Mouse (Mus musculus) heart, adult 11 months (tissue): ENCODE measurements around the gene Spns3.

Source experiments
- DNase-seq: peaks from one replicate; pipeline ENCODE4 v3.0.0; 2022

Gene Spns3

DNA sequence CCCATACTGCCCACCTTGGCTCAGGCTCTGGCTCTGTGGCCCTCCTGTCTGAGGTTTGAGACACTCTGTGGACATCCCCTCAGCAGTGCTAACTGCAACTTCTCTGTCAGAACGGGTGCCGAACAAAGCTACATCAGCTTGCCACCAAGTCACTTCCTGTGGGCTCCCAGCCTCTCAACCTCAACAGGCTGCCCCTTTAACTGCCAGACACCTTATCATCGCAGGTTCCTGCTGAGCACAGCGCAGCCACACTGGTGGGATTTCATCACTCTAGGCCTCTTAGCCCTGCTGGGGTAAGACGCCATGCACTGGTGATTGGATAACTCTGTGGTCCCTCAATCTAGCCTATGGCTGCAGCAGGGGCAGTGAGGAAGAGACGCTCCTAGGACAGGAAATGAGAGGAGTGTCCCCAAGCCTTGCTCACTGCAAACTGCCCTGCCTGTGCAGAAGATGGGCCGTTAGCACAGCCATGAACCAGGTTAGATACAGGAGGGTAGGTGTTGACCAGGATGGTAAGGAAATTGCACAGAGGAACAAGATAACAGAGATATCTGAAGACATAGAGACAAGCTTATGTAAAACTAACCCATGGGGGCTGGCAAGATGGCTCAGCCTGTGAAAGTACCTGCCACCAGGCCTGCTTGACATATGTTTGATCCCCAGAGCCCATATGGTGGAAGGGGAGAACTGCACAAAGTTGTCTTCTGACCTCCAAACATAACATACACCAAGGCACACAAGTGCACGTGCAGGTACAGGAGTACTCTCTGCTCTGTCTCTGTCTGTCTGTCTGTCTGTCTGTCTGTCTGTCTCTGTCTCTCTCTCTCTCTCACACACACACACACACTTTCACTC, at the start of gene Spns3:
TSS of gene Spns3 (minus strand) at position 373 of the 855 bp plus-strand sequence.
- peak; percentile 60 for DNase-seq

DNA sequence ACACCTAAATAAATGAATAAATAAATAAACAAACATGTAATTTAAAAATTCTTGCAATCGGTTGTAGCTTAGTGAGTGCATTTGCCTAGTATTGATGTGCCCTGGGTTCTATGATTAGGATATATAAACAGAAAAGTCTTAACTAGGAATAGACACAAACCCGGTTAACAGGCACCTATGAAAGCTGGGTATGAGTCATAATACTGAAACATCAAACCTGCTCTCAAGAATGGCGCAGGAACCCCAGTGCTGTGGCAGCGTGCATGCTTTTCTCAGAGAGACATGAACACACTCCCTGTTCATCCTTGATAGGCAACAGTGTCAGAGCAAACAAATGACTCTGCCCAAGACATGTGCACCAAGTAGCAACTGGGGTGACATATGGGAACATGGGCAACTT, 47.5 kb upstream of the Spns3 start:
- DNase-seq = no peak

DNA sequence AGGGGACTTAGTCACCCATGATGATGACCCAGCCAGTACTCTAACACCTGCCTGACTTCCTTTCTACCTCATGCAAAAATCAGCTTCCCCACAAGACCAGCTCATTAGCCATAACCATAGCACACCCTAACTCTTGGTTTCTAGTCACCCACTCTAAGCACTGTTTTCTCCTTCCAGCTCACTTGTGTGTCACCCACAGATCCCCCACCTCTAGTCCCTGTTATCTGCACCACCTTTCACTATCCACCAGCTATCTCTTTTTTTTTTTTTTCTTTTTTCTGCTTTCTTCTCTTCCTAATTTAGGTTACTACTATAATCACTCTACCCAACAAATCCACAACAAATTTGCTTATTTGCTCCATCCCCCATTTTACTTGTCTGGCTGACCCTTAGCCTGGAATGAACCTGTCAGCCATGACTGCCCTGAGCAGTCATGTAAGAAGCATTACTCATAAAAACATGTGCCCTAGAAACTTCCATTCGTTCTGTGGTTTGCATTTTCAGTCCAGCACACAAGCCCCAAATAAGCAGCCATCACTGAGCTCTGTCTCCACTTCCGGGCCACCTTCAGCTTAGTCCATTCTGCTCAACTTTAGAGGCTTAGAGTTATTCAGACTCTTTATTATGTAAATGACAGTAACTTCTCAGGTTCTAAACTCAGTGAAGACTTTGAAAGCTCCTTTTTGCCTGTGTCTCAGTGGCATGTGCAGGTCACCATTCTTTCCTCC, 44.9 kb upstream of the Spns3 start:
- DNase-seq = peak; percentile 65

DNA sequence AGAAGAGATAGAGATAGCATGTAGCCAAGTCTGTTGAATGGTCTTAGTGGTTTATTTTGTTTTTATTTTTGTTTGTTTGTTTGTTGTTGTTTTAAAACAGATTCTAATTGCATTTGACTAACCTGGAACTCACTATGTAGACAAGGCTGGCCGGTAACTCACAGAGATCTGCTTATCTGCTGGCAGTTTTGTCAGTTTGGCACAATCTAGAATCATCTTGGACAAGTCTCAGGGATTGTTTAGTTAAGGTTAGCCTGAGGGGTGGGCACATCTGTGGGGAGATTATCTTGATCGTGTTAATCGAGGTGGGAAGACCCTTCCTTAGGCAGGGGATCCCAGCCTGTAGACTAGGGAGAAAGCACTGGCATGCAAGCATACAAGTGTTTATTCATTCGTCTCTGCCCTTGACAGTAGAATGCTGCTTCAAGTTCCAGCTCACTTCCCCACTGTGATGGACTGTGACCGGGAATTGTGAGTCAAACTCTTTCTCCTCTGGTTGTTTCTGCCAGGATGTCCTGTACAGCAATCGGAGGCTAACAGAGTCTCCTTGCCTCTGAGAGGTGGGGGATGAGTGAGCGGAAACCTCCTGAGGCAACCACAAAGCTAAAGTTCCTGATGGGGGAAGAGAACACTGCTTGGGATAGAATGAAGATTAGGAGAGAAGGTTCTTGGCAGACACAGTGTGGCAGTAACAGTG, 37.4 kb upstream of the Spns3 start:
- peak; percentile 28 for DNase-seq

DNA sequence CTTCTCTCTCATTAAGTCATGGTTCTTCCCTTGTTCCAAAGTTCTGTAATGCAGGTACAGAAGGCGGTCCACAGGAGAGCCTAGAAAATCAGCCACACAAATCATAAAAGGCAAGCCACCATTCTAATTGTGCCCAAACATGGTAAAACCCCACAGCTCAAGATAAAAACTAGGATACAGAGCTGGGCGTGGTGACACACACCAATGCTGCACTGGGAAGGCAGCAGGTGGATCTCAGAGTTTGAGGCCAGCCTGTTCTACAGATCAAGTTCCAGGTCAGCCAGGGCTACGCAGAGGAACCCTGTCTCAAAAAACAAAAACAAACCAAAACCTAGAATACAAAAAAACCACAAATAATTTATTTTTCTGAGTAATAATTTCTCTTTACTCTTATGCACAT, 36.3 kb upstream of the Spns3 start:
- DNase-seq = no peak

DNA sequence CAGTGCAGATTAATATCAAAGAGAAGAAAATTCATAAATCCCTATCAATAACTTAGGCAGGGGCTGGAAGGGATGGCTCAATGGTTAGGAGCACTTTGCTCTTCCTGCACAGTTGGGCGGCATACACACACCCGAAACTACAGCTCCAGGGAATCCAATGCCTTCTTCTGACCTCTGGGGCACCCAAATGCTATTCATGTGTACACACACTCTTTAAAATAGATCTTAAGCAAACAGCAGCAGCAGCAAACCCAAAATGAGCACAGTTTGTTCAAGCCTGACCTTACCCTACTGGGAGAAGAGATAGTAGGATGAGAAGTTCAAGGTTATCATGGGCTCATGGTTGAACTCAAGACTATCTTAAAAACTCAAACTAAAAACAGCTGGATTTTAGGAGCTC, 32.8 kb upstream of the Spns3 start:
- no peak for DNase-seq

DNA sequence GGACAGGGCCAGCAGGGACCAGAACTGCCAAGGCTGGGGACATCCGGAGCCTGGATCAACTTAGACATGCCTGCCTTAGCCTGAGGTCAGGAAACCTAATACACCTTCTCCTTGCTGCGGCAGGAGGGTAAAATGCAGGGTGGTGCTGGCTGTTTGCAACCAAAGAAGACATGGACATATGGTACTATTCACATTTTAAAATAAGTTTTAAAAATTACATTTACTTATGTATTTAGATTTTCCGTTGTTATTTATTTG, 32.1 kb upstream of the Spns3 start:
- DNase-seq = no peak

DNA sequence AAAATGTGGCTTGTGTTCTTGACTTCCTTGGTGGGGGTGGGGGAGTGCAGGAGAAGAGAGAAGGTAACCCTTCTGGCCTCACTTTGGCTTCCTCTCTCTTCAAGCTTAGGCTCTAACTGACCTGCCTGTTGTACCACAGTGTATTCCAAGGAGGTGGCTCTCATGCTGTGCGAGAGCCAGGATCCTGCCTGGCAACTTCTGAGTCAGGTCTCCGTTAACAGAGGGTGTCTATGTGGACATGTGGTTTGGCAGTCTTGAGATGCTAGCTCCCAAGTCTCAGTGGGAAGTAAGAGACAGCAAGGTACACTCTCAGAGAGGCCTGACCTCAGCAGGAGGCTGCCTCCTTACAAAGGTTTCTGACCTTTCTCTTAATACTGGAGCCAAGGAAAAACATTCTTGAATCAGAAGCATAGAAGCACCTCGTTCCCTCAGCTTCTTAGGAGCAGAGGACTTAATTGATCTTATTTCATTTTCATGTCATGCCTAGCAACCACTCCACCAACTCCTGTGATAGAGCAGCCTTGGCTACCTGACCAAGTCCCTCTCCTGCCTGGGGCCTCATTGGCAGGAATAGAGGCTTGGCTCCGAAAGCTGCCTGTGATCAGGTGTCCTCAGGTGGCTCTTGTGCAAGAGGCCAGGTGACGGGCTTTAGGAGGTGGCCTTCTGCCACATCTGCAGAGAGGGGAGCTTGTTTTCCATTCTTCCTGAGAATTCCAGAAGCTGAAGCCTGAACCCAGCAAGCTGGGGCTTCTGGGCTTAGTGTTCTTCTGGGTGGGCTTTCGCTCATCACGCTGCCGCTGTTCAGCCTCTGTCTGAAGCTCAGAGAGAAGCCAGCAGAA, 31.5 kb upstream of the Spns3 start:
- no peak for DNase-seq

DNA sequence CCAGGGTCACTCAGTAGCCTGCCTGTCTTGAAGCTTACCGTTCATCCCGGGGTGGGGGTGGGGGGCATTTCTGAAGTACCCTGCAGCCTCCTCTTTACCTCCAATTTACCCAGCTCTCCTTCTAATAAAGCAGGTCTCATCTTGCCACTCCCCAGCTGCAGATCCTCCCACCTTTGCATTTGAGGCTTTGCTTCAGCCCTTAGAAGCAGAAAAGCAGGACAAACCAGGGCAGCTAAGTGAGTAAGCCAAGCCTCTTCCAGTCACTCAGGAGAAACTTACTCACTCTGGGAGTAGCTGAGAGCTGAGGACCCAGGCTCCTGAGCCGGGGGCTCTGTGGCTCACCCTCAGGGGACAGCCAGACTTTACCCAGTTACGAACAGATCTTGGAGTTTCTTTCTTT, 28.2 kb upstream of the Spns3 start:
- no peak for DNase-seq

DNA sequence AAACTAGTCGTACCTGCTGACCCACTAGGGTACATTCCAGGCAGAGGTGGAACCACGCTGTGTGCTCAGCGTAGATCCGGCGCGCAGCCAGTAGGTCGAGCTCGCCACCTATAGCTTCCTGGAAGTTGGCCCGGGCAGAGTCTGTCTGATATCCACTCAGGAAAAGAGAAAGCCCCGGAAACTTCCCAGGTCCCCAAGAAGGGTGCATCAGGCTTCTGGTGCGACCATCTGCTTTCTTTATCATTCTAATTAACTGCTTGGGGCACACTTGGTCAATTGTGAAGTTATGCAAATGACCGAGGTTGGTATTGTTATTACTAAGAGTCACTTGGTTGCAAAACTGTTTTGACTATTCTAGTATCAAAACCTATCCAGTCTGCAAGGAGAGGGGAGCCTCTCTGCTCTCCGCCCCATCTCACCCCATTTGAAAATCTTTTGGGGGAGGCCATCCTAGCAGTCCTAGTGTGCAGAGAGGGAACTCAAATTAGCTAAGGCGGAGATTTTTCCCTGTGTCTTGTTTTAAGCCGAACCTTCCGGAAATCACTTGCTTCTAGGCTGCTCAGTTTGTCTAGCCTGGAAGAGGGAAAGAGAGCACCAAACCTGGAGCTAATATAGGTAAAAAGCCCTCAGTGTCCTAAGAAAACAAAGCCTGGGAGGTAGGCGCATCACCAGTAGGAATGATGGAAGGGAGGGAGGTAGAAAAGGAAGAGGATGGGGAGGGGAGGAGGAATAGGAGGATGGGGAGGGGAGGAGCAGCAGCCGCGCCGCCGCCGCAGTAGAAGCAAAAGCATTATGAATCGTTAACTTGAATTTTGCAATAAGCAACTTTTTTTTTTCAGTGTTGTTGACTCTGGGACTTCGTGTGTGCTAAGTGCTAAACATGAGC, 26.4 kb upstream of the Spns3 start:
- DNase-seq = no peak

DNA sequence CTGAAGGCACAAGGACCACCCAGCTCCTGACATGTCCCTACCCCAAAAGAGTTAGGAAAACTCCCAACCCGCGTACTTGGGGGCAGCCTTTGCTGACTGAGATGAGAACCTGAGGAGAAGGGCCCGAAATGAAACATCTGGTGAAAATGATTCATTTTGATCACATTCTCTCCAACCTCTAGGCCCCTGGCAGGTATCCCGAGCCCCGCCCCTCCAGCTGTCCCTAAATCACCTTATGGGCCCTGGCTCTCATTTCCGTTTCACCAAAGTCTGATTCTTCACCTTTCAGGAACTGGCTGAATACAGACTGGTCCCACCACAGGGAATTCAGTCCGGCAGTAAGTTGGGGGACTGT, 25.8 kb upstream of the Spns3 start:
- no peak for DNase-seq

DNA sequence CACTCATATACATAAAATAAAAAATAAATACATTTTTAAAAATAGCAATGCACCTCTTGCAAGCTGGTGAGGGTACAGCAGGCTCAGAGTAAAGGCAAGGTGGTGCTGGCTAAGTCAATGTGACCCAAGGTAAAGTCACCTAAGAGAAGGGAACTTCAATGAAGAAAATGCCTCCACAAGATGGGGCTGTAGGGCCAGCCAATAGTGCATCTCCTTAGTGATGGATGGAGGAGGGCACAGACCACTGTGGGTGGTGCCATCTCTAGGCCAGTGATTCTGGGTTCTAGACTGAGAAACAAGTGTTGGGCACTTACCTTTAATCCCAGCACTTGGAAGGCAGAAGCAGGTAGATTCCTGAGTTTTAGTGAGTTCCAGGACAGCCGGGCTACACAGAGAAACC, 23.5 kb upstream of the Spns3 start:
- peak; percentile 77 for DNase-seq

DNA sequence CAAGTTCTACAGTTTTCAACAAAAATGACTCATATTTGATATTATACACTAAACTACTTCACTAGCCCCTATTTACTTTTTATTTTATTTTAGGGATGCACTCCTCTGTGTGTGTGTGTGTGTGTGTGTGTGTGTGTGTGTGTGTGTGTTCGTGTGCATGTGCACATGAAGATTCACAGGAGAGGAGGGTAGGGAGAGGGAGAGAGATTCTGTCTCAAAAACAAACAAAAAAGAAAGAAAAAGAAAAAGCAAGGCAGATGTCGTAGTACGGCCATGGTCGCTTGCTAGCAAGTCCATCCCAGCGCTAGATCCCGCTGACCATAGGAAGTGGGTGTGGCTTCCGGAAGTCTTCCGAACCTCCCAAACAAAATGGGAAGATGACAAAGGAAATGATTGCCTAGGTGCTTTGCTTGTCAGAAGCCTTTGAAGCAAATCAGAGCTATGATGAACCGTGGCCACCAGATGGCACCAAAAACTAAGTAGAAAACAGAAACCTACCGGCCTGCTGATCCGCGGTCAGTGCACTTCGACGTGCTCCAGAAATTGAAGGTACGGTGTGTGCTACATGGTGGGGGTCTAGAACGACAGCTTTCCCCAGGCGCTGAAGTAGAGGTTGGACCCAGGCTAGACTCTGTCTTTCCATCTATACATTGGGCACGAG, 20.1 kb upstream of the Spns3 start:
- peak; percentile 97 for DNase-seq

DNA sequence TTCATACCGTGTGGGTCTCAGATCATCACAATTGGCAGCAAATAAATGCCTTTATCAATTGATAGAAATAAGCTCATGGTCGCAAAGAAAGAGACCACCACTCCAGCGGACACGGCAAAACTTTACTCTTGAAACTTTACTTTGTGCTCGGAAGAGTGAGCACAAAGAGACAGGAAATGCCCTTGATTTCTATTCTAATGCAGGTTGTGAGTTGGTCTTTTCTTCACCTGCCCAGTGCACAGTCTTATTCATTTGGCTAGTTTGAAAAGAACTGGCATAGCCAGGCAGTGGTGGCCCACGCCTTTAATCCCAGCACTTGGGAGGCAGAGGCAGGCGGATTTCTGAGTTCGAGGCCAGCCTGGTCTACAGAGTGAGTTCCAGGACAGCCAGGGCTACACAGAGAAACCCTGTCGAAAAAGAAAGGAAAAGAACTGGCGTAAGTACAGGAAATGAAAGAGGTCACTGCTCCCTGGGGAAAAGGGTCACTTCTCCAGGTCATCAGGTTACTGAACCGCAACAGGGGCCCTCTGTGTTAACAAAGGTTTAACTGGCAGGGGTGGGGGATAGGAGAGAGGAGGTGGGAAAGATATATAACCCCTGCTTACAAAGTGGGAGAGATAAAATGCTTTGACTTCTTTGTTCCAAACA, 19.5 kb upstream of the Spns3 start:
- DNase-seq = peak; percentile 79

DNA sequence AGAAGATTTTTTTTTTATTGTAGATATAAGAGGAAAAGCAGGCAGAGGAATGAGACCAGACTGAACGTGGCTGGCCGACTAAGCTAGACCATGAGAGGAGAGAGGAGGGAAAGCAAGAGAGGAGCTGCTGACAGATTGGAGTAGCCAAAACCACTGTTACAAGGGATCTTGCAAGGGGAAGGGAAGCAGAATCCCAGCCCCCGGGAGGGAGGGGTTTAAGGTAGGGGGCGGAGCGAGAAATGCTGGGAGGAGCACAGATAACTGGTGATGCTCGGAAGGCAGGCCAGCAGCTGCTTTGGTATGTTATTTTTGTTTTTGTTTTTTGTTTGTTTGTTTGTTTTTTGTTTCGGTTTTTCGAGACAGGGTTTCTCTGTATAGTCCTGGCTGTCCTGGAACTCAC, 18.7 kb upstream of the Spns3 start:
- DNase-seq = peak; percentile 83

DNA sequence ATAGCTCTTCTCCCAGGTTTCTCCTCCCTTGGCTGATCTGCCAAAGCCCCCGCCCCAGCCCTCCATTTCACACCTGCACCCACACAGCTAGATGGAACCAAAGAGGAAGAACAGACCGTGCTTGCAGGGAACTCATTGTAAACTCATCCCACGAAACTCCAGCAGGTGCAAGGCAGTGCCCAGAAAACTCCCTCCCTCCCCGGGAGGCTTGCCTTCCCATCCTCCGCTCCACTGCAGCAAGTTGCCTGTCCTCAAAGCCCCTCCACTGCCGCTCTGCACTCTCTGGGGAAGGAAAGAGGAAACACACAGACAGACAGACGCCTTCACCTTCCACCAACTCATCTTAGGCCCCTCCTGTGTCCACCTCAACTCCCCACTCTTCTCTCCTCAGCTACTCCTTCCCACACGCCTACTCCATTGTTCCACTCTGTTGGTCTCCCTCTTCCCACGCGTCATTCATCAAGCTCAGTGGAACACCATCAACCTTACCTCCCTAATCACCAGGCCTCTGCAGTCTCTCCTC, 16.6 kb upstream of the Spns3 start:
- DNase-seq = peak; percentile 58

DNA sequence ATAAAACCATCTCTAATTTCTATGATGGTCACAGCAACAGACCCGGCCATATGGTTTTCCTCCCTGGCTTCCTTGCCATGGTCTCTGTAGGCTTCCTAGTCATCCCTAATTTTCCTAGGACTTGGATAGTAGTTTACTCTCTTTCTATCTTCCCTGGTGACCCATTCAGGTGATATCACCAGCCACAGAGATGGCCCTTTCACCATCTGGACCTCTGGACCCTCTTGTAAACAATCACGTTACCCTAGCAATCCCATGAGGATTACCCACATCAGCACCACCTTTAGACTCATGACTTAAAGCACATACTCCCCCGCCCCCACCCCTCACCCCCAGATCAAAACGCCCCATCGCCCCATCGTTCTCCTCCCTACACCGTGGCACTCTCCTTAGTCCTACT, 16.0 kb upstream of the Spns3 start:
- peak; percentile 58 for DNase-seq

DNA sequence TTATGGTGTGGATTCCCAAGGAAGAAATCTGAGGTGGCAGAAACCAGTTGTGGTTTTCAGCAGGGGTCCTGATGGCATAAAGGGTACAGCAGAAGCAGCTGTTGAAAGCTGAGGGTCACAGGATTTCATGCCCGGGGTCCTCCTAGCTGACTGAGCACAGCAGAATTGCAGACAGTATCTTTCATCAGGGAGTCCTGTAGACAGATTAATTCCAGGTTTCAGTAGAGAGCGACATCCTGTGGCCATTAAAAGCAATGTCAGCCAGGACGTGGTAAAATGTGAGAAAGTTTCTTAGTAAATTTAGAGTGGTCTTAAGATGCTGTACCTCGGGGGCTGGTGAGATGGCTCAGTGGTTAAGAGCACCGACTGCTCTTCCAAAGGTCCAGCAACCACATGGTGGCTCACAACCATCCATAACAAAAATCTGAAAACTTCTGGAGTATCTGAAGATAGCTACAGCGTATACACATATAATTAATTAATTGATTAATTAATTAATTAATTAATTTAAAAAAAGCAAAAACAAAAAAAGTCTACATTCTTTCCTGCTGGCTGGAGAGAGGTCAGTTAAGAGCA, 14.0 kb upstream of the Spns3 start:
- DNase-seq = peak; percentile 90

DNA sequence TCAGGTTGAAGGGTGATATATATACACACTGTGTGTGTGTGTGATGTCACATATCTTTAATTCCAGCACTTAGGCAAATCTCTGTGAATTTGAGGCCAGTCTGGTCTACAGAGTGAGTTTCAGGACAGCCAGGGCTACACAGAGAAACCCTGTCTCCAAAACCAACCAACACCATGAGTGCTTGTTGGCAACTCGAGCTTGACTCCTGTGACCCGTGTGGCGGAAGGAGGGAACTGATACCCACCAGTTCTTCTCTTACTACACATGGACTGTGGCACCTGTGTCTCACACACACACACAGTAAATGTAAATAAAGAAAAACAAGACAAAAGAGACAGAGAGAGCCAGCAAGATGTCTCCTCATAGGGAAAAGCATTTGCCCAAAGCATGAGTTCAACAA, 10.4 kb upstream of the Spns3 start:
- peak; percentile 80 for DNase-seq

DNA sequence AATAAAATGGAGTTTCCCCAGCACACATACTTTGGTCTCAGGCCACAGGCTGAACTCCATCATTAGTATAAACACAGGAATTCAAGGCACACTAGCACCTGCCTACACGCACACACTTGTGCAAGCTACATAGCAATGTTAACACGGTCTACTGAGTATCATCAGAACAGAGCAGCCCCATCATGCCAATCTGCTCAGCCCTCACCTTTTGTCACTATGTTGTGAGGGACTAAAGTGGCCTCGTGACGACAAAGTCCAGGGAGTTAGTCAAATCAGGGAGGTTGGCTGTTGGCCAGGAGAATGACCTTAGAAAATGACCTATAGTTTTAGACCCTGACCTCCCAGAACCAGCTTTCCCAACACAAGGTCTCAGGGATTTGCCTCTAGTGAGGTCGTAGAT, 7.8 kb upstream of the Spns3 start:
- peak; percentile 68 for DNase-seq
